Mouse (Mus musculus): Measurements from ENCODE around the gene Lhx4. TPM values are rescaled to one million over a fixed set of nuclear protein-coding genes. Genes with fewer than 3 reads are reported as not detected.
A peak's percentile ranks its signal among the peaks of the same experiment; 100 is the strongest.

Gene Lhx4
- polyA plus RNA-seq, 1 experiment from 2014 or later: not detected

DNA sequence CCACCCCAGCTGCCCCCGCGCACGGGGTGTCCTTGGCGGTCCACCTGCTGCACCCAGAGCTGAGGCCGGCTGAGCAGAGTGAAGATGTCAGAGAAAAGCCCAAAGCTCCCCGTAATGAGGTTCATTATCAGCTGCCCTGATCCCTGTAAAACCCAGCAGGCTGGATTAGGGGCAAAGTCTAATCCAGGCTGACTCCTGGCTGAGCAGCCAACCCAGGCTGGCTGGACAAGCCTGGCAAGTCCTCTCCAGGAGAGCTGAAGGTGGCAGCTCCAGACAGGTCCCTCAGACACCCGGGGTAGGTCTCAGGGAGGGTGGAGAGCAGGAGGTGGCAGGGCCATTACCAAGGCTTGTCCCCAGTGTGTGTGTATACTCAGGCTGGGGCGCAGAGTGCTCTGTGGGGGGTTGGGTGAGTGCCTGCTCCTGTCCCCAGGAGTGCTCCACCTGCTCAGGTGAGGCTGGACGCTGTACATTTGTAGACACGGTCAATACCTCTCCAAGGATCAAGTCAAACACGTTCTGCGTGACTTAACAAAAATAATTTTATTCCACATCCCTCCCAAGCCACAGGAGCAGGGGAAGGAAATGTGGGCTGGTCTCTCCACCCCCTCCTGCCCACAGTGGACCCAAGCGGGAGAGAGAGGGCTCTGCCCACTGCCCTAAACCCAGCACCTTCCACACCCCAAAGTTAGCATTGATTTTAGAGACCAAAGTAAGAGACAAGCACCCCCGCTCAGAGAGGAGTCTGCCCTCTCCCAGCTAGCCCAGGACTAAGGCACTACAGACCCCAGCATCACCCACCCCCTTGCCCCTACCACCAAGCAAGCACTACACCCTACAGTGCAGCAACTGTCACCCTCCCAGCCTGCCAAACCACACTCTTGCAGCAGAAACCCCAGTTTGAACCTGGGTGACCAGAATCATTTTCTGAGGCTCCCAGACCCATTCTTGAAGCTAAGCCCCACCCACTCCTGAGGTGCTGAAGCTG is 26.4 kb upstream of the Lhx4 start:
- ATAC-seq (peak; percentile 43), DNase-seq (no peak)
- WGBS (ENCODE audit: insufficient replicate concordance): 56% methylated on average over 14 of the region's 14 CpGs
- no peak overlapping the region for H3K4me2 ChIP-seq (ENCODE audit: low read depth, low read length)
- 0 out of 2 replicates have a peak, but pooled peaks cover 6% of the 10 kb centered on the region for H3K4me1 ChIP-seq (ENCODE audit: insufficient read depth)
- no peak overlapping the region for H3K4me3 ChIP-seq (ENCODE audit: low read depth, low read length)
- no peaks in the 10 kb centered on the region for H3K27me3 ChIP-seq (ENCODE audit: insufficient read depth, low read length)
- TF ChIP-seq CTCF (IDR thresholded peaks at IDR 0.05; ENCODE audit: low read depth) (no peak), EP300 (IDR thresholded peaks at IDR 0.05; ENCODE audit: low read depth) (no peak)
- H3K27ac ChIP-seq (ENCODE audit: low read depth): no peak overlapping the region
- H3K9ac ChIP-seq (replicated peaks): no peak overlapping the region
- peaks cover 2% of the 10 kb centered on the region; the same call in 1 of the 2 replicates for H3K9me3 ChIP-seq (ENCODE audit: low read length)
- peaks cover 28% of the 10 kb centered on the region for H3K36me3 ChIP-seq (replicated peaks; ENCODE audit: insufficient read depth, low read length)

DNA sequence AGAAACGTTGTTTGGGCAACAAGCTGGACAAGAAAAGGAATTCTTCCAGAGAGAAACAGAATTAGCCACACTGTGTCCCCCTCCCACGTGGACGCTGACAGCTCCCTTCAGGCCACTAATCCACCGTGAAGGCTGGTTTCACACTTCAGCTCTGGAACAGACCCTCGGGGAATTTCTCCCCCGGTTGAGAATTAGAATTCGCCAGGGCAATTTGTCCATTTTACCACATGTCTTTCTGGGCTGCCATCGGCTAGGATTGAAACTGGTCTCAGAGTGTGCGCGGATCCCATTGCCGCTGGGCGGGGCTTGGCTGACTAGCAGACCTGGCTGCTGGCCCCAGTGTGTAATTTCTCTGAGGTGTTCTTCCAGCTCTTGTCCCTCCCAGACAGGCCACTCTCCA is 7.7 kb upstream of the Lhx4 start:
- DNase-seq: no peak
- Histone ChIP-seq H3K36me3 (replicated peaks; ENCODE audit: insufficient read depth, low read length) (no peaks in the 10 kb centered on the region), H3K4me3 (ENCODE audit: low read depth, low read length) (no peak overlapping the region), H3K27me3 (ENCODE audit: insufficient read depth, low read length) (no peaks in the 10 kb centered on the region), H3K4me2 (ENCODE audit: low read depth, low read length) (no peak overlapping the region), H3K27ac (ENCODE audit: low read depth) (no peak overlapping the region), H3K9me3 (ENCODE audit: low read length) (no peaks in the 10 kb centered on the region), H3K9ac (replicated peaks) (no peak overlapping the region), H3K4me1 (ENCODE audit: insufficient read depth) (no peaks in the 10 kb centered on the region)
- ATAC-seq: no peak
- WGBS (ENCODE audit: insufficient replicate concordance): 74% methylated on average over 12 of the region's 12 CpGs
- no peak for TF ChIP-seq EP300 (IDR thresholded peaks at IDR 0.05; ENCODE audit: low read depth)
- TF ChIP-seq CTCF (IDR thresholded peaks at IDR 0.05; ENCODE audit: low read depth): no peak

DNA sequence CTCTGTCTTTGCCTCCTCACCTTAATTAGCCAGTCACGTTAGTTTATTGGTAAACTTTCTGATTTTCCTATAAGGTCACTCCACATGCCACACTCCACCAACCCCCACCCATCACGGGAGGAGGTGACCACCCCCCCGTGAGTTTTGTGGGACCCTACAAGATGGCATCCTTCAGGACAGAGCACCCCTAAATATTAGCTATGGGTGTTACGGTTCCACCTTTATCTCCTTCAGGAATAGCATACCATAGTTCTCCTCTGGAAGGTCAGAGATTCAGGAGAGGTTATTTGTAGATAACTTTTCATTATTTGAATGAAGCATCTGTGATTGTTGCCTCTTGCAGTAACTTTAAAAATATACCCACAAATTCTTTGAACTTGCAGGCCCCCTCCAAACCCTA is 7.2 kb upstream of the Lhx4 start:
- 71% methylated on average over 4 of the region's 4 CpGs for WGBS (ENCODE audit: insufficient replicate concordance)
- Histone ChIP-seq H3K4me1 (ENCODE audit: insufficient read depth) (no peaks in the 10 kb centered on the region), H3K27me3 (ENCODE audit: insufficient read depth, low read length) (no peaks in the 10 kb centered on the region), H3K9me3 (ENCODE audit: low read length) (no peaks in the 10 kb centered on the region), H3K4me3 (ENCODE audit: low read depth, low read length) (no peak overlapping the region), H3K9ac (replicated peaks) (no peak overlapping the region), H3K4me2 (ENCODE audit: low read depth, low read length) (no peak overlapping the region), H3K36me3 (replicated peaks; ENCODE audit: insufficient read depth, low read length) (no peaks in the 10 kb centered on the region), H3K27ac (ENCODE audit: low read depth) (no peak overlapping the region)
- DNase-seq: no peak
- no peak for TF ChIP-seq EP300 (IDR thresholded peaks at IDR 0.05; ENCODE audit: low read depth)
- no peak for TF ChIP-seq CTCF (IDR thresholded peaks at IDR 0.05; ENCODE audit: low read depth)
- ATAC-seq: no peak

DNA sequence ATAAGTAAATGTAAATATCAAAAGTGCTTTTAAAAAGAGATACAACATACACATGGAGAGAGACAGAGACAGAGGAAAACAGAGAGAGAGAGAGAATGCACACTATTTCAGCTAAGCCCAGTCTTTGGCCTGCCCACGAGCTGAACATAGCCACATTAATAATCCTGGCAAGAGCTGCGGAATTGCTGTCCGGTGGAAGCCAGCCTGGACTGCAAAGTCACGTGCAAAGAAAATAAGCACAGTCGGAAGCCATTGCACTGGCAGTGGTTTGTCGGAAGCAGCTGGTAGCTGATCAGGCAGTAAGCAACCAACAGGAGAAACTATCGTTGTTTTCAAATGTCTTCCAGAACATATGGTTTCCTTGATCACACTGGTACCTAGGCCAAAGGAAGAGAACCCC is 6.1 kb upstream of the Lhx4 start:
- Histone ChIP-seq H3K27ac (ENCODE audit: low read depth) (no peak overlapping the region), H3K9ac (replicated peaks) (no peak overlapping the region), H3K4me3 (ENCODE audit: low read depth, low read length) (no peak overlapping the region), H3K9me3 (ENCODE audit: low read length) (no peaks in the 10 kb centered on the region), H3K36me3 (replicated peaks; ENCODE audit: insufficient read depth, low read length) (no peaks in the 10 kb centered on the region), H3K4me1 (ENCODE audit: insufficient read depth) (no peaks in the 10 kb centered on the region), H3K4me2 (ENCODE audit: low read depth, low read length) (no peak overlapping the region), H3K27me3 (ENCODE audit: insufficient read depth, low read length) (0 out of 2 replicates have a peak, but pooled peaks cover 5% of the 10 kb centered on the region)
- WGBS (ENCODE audit: insufficient replicate concordance): 72% methylated on average over 7 of the region's 7 CpGs
- TF ChIP-seq EP300 (IDR thresholded peaks at IDR 0.05; ENCODE audit: low read depth) (no peak), CTCF (IDR thresholded peaks at IDR 0.05; ENCODE audit: low read depth) (no peak)
- DNase-seq: no peak
- no peak for ATAC-seq

DNA sequence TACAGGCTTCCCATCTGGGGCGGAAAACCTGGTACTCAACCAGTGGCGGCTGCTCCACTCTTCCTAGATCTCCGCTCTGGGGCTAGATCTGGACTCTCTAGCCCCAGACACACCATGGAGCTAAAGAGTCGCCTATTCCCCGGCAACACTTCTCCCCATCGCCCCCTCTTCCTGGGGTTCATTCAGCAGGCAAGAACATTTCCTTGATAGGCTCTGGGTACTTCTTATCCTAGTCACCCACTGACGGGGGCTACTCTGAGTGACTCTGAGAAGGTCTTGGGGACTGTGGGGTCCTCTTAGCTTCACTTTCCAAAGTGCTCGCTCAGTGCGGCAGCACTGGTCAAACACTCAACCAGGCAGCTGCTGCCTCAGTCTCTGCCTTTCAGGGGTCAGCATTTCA is 1.9 kb upstream of the Lhx4 start:
- 67% methylated on average over 9 of the region's 9 CpGs for WGBS (ENCODE audit: insufficient replicate concordance)

DNA sequence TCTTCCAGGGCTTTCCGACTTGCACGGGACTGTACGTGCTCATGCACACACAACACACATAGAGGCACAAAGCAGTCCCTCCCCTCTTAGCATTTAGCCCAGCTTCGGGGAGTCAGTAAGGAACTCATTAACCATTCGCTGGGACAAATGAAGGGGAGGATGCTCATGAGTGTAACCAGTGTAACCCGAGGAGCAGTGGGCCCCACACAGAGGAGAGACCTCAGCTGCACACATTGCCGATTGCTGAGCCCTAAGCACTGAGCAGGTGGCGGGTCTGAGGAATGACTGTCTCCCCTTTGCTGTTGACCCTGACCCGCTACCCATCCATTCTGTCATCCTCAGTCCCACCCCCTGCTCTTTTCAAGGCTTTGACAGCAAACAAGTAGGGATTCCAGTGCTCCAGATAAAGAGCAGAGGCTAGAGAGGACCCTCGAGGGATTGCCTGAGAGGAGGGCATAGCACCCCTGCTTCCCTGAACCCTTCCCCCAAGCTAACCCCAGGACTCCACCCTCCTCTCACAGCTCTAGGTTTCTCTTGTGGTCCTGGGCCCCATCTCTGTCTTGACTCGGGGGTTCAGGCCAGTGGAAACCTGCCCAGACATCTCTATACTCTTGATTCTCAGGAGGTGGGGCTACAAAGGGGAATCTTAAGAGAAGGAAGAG is 836 bp downstream of the Lhx4 start:
- no peak overlapping the region for H3K4me3 ChIP-seq (ENCODE audit: low read depth, low read length)
- H3K36me3 ChIP-seq (replicated peaks; ENCODE audit: insufficient read depth, low read length): no peaks in the 10 kb centered on the region
- H3K4me2 ChIP-seq (ENCODE audit: low read depth, low read length): no peak overlapping the region
- WGBS (ENCODE audit: insufficient replicate concordance): 35% methylated on average over 11 of the region's 11 CpGs
- no peak overlapping the region for H3K9ac ChIP-seq (replicated peaks)
- H3K27ac ChIP-seq (ENCODE audit: low read depth): no peak overlapping the region
- H3K4me1 ChIP-seq (ENCODE audit: insufficient read depth): no peaks in the 10 kb centered on the region
- ATAC-seq (no peak), DNase-seq (no peak)
- no peak for TF ChIP-seq EP300 (IDR thresholded peaks at IDR 0.05; ENCODE audit: low read depth)
- H3K9me3 ChIP-seq (ENCODE audit: low read length): no peaks in the 10 kb centered on the region
- H3K27me3 ChIP-seq (ENCODE audit: insufficient read depth, low read length): peaks cover 52% of the 10 kb centered on the region

More for the DNA sequence above, 1.9 kb upstream of the Lhx4 start:
- Histone ChIP-seq H3K9me3 (ENCODE audit: low read length) (no peaks in the 10 kb centered on the region), H3K4me3 (ENCODE audit: low read depth, low read length) (no peak overlapping the region), H3K4me1 (ENCODE audit: insufficient read depth) (no peaks in the 10 kb centered on the region), H3K27ac (ENCODE audit: low read depth) (no peak overlapping the region), H3K27me3 (ENCODE audit: insufficient read depth, low read length) (peaks cover 29% of the 10 kb centered on the region), H3K36me3 (replicated peaks; ENCODE audit: insufficient read depth, low read length) (no peaks in the 10 kb centered on the region), H3K4me2 (ENCODE audit: low read depth, low read length) (no peak overlapping the region), H3K9ac (replicated peaks) (no peak overlapping the region)
- TF ChIP-seq CTCF (IDR thresholded peaks at IDR 0.05; ENCODE audit: low read depth) (no peak), EP300 (IDR thresholded peaks at IDR 0.05; ENCODE audit: low read depth) (no peak)
- no peak for ATAC-seq
- DNase-seq: no peak
